15 mouse cellular contexts compared by ENCODE assay signal in genomic region chr8:85488631-85489030, GRCm38 (mm10).
"Had no signal": no experiment of that assay in that cellular context is flagged by ENCODE, and none has a peak within 500 bp of the region (broad histone marks: within the 10 kb centered on the region; RNA-seq: fewer than 3 reads in every experiment).

No protein-coding gene starts in this region.

- H3K9me3 ChIP-seq: kidney, embryonic 15.5 days; limb, embryonic 10.5 days; stomach, embryonic 15.5 days had no signal

- H3K4me1 ChIP-seq: stomach, embryonic 15.5 days had no signal

- H3K27me3 ChIP-seq: kidney, embryonic 15.5 days; stomach, embryonic 15.5 days had no signal

- ATAC-seq: midbrain, embryonic 16.5 days had no signal

- H3K9ac ChIP-seq: kidney, embryonic 15.5 days; liver, embryonic 14.5 days; stomach, embryonic 15.5 days had no signal

- H3K36me3 ChIP-seq: kidney, embryonic 15.5 days; limb, embryonic 10.5 days; stomach, embryonic 15.5 days had no signal

- H3K27ac ChIP-seq: kidney, embryonic 15.5 days; left cerebral cortex, adult 2 months; limb, embryonic 10.5 days; liver, embryonic 14.5 days; macrophage; stomach, embryonic 15.5 days had no signal

- DNase-seq: kidney, adult 18-20 months; kidney, postnatal 25 days; lung, adult 2 months; lung, postnatal 10 days; right cerebral cortex, postnatal 14 days; thymus, postnatal 4 days had no signal

- H3K4me3 ChIP-seq: kidney, embryonic 15.5 days; left cerebral cortex, adult 2 months; limb, embryonic 10.5 days; megakaryocyte, embryonic 14.5 days; stomach, embryonic 15.5 days had no signal

- H3K4me2 ChIP-seq: kidney, embryonic 15.5 days; midbrain, embryonic 11.5 days; stomach, embryonic 15.5 days had no signal
